Comparison of ENCODE assay signal across 7 mouse cellular contexts in the genomic region with DNA sequence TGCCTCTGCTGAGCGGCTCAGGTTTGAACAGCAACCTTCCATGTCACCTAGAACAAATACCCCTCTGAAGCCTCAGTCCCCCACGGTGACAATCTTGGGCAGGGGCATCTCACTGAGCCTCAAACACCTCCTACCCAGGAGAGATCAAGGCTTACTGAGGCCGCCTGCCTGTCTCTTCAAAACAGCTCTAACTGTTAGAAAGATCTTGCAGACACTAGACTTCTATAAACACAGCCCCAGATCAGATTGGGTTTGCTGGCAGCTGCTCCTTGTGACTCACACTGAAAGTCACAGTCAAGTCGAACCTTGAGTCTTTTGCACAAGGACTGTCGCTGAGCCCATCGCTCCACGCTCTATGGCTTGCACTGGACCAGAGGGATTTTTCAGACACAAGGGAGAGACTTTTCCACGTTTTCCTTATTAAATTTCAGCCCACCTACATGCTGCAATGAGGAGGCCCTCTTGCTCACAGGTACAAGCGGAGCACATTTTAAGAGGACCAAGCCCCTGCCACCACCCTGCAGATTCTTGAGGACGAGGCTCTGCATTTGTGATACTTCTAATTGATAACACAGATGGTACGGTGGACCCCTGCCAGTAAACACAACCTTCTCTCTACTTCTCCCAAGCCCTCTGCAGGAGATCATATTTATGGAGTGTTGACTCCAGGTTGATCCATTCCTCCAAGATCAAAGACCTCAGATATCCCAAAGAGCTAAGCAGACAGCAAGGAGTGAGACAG. TPM values are rescaled to one million over a fixed set of nuclear protein-coding genes. Genes with fewer than 3 reads are reported as not detected.
A peak's percentile ranks its signal among the peaks of the same experiment; 100 is the strongest.
DNase-seq lines count a peak whose midpoint lies in the region; ATAC-seq and TF ChIP-seq lines count a peak whose summit lies in the region.

No protein-coding gene starts in this region.

- DNase-seq in lung, embryonic 14.5 days = peak; percentile 74
- DNase-seq in lung, adult 2 months = no peak
- peak; percentile 63 for DNase-seq in adrenal gland, postnatal 25 days
- DNase-seq in lung, postnatal 10 days = peak; percentile 39
- DNase-seq in liver = no peak

- H3K9ac ChIP-seq in lung, embryonic 14.5 days = no peak overlapping the region
- H3K9ac ChIP-seq in forebrain, embryonic 12.5 days = 0 out of 2 replicates have a peak overlapping the region, but pooled peaks have one; percentile 8

- no peaks in the 10 kb centered on the region; the same call in 1 of the 2 replicates for H3K4me1 ChIP-seq in lung, embryonic 14.5 days (ENCODE audit: insufficient read depth)
- no peaks in the 10 kb centered on the region for H3K4me1 ChIP-seq in lung, adult 2 months (ENCODE audit: control insufficient read depth, insufficient read depth, low read length)
- H3K4me1 ChIP-seq in forebrain, embryonic 12.5 days = peaks cover 82% of the 10 kb centered on the region

- H3K27me3 ChIP-seq in lung, embryonic 14.5 days (ENCODE audit: insufficient read depth, low read length) = no peaks in the 10 kb centered on the region
- H3K27me3 ChIP-seq in forebrain, embryonic 12.5 days = no peaks in the 10 kb centered on the region

- no peaks in the 10 kb centered on the region for H3K9me3 ChIP-seq in lung, embryonic 14.5 days (ENCODE audit: low read depth, low read length)
- peaks cover 4% of the 10 kb centered on the region; the same call in 1 of the 2 replicates for H3K9me3 ChIP-seq in forebrain, embryonic 12.5 days

- H3K27ac ChIP-seq in lung, embryonic 14.5 days (ENCODE audit: low read depth) = peak overlapping the region; percentile 68
- H3K27ac ChIP-seq in forebrain, embryonic 12.5 days = peak overlapping the region; percentile 15; the same call in 1 of the 2 replicates

- no peak for TF ChIP-seq POLR2A in lung, adult 2 months (IDR thresholded peaks at IDR 0.05; ENCODE audit: borderline replicate concordance, extremely low read depth, low read depth, low read length)

- H3K4me2 ChIP-seq in lung, embryonic 14.5 days = 0 out of 2 replicates have a peak overlapping the region, but pooled peaks have one; percentile 1
- no peak overlapping the region for H3K4me2 ChIP-seq in forebrain, embryonic 12.5 days

- TF ChIP-seq CTCF in lung, embryonic 14.5 days (IDR thresholded peaks at IDR 0.05; ENCODE audit: low read depth) = no peak
- TF ChIP-seq CTCF in lung, adult 2 months (IDR thresholded peaks at IDR 0.05; ENCODE audit: insufficient read depth, low read length) = no peak

- H3K4me3 ChIP-seq in lung, embryonic 14.5 days (ENCODE audit: low read depth, low read length) = no peak overlapping the region
- no peak overlapping the region for H3K4me3 ChIP-seq in lung, adult 2 months (replicated peaks; ENCODE audit: extremely low read depth, low read depth, low read length)
- no peak overlapping the region for H3K4me3 ChIP-seq in forebrain, embryonic 12.5 days (replicated peaks)

- H3K36me3 ChIP-seq in lung, embryonic 14.5 days (ENCODE audit: insufficient read depth) = no peaks in the 10 kb centered on the region
- H3K36me3 ChIP-seq in forebrain, embryonic 12.5 days (replicated peaks) = peaks cover 19% of the 10 kb centered on the region

- ATAC-seq in lung, embryonic 14.5 days (ENCODE audit: insufficient read depth) = peak; percentile 52
- no peak for ATAC-seq in forebrain, embryonic 12.5 days (ENCODE audit: low FRiP score)
- ATAC-seq in megakaryocyte progenitor cell, adult 5-6 weeks (replicated peaks; ENCODE audit: poor library complexity) = no peak

- WGBS in lung, embryonic 14.5 days = 30% methylated on average over 11 of the region's 11 CpGs
- WGBS in lung, adult 2 months = 47% methylated on average over 11 of the region's 11 CpGs
- 74% methylated on average over 11 of the region's 11 CpGs for WGBS in forebrain, embryonic 12.5 days

RNA-seq across cellular contexts. Expression of a gene that starts 21.7 kb away (rescaled TPM):
- polyA plus RNA-seq in lung, embryonic 14.5 days (2014; fragmentation: Nextera tagmentation; extraction: Ambion mirVana) = 5.0 and 5.5 TPM in 2 replicates
- 1.2 and 1.6 TPM in 2 replicates for polyA plus RNA-seq in lung, adult 2 months (2012; rRNA removed)
- 22.0 and 25.1 TPM in 2 replicates for total RNA-seq in adrenal gland, postnatal 25 days (2021)
- polyA plus RNA-seq in forebrain, embryonic 12.5 days (2016; fragmentation: Nextera tagmentation; extraction: Ambion mirVana) = 36.6 and 39.9 TPM in 2 replicates
- total RNA-seq in megakaryocyte progenitor cell, adult 5-6 weeks (2015) = 2.0 and 2.5 TPM in 2 replicates
- 0.79 and 1.9 TPM in 2 replicates for total RNA-seq in megakaryocyte progenitor cell, adult 5-6 weeks (2017)

Comparison
In these comparisons a context has a peak if more than half of its experiments do, and no peak if none do; other contexts are left out.
1. DNase-seq: peak in lung, embryonic 14.5 days (single experiment), adrenal gland, postnatal 25 days (single experiment) and lung, postnatal 10 days (single experiment); none in lung, adult 2 months (single experiment) and liver (single experiment).